Mouse (Mus musculus) heart, embryonic 14.5 days (tissue): Measurements from ENCODE around the gene Mrpl38. TPM values are rescaled to one million over a fixed set of nuclear protein-coding genes. Genes with fewer than 3 reads are reported as not detected.

Experiments
- ATAC-seq: fragments of 200-750 bp; cut with Nextera tagmentation; 2 replicates; pipeline ENCODE4 v1.8.0; 2017; ENCODE audit warnings: low read depth, moderate TSS enrichment; ENCODE audit not compliant: insufficient number of reproducible peaks, insufficient read depth, low FRiP score
- H3K27ac ChIP-seq, 2 experiments: fragments of 200-500 bp in 1 of 2; fragments of 300-500 bp in 1 of 2; sonication (generic) in 1 of 2; replicated peaks in 1 of 2; 2 replicates each; pipeline ENCODE4 v1.5.1; 2012 to 2014; ENCODE audit warnings: low read depth in 2 of 2, low read length in 2 of 2, control low read depth in 1 of 2, mild to moderate bottlenecking in 1 of 2, mixed read lengths in 1 of 2; ENCODE audit not compliant: control insufficient read depth in 1 of 2, insufficient read depth in 1 of 2
- H3K27me3 ChIP-seq: fragments of 300-500 bp; sonication (generic); 2 replicates; pipeline ENCODE4 v1.6.1; 2014; ENCODE audit warnings: mild to moderate bottlenecking, low read length, control low read depth; ENCODE audit not compliant: control insufficient read depth, insufficient read depth
- H3K36me3 ChIP-seq: fragments of 300-500 bp; sonication (generic); 2 replicates; pipeline ENCODE4 v1.6.1; 2014; ENCODE audit warnings: mild to moderate bottlenecking, control low read depth, low read length, mixed read lengths; ENCODE audit not compliant: control insufficient read depth, insufficient read depth
- H3K4me1 ChIP-seq, 2 experiments: fragments of 200-500 bp in 1 of 2; fragments of 300-500 bp in 1 of 2; sonication (generic) in 1 of 2; 2 replicates each; pipeline ENCODE4 v1.6.1; 2012 to 2014; ENCODE audit warnings: low read length in 2 of 2, control low read depth in 1 of 2, mixed read lengths in 1 of 2; ENCODE audit not compliant: control insufficient read depth in 2 of 2, insufficient read depth in 2 of 2
- H3K4me2 ChIP-seq: fragments of 300-500 bp; sonication (generic); 2 replicates; pipeline ENCODE4 v1.6.1; 2014; ENCODE audit warnings: mild to moderate bottlenecking, low read length
- H3K4me3 ChIP-seq, 2 experiments: fragments of 200-500 bp in 1 of 2; fragments of 300-500 bp in 1 of 2; sonication (generic) in 1 of 2; 2 replicates each; pipeline ENCODE4 v1.5.1; 2012 to 2014; ENCODE audit warnings: low read length in 2 of 2, mild to moderate bottlenecking in 2 of 2, control low read depth in 1 of 2, low read depth in 1 of 2, moderate library complexity in 1 of 2; ENCODE audit not compliant: control insufficient read depth in 1 of 2, insufficient read depth in 1 of 2
- H3K9ac ChIP-seq: fragments of 300-500 bp; sonication (generic); 2 replicates; pipeline ENCODE4 v1.6.1; 2014; ENCODE audit warnings: mild to moderate bottlenecking, low read length
- H3K9me3 ChIP-seq: fragments of 300-500 bp; sonication (generic); 2 replicates; pipeline ENCODE4 v1.6.1; 2016; ENCODE audit warnings: low read length, control low read depth; ENCODE audit not compliant: control insufficient read depth
- WGBS: fragments of 180-500 bp; shearing (Covaris S2); extraction: QIAGEN DNeasy Blood & Tissue Kit; methylation state at CpG from one replicate; pipeline ENCODE4 v1.1.7; 2014; 5-methylcytosine and 5-hydroxymethylcytosine counted together
- polyA plus RNA-seq: library from polyadenylated mRNA; unstranded; fragments of >200 nt; fragmentation: Nextera tagmentation; extraction: Ambion mirVana; gene quantifications from 2 replicates; pipeline ENCODE4 v1.2.1, GENCODE M21; 2014

Mrpl38 gene
- polyA plus RNA-seq, 1 experiment from 2014 or later: 92.3 TPM

DNA sequence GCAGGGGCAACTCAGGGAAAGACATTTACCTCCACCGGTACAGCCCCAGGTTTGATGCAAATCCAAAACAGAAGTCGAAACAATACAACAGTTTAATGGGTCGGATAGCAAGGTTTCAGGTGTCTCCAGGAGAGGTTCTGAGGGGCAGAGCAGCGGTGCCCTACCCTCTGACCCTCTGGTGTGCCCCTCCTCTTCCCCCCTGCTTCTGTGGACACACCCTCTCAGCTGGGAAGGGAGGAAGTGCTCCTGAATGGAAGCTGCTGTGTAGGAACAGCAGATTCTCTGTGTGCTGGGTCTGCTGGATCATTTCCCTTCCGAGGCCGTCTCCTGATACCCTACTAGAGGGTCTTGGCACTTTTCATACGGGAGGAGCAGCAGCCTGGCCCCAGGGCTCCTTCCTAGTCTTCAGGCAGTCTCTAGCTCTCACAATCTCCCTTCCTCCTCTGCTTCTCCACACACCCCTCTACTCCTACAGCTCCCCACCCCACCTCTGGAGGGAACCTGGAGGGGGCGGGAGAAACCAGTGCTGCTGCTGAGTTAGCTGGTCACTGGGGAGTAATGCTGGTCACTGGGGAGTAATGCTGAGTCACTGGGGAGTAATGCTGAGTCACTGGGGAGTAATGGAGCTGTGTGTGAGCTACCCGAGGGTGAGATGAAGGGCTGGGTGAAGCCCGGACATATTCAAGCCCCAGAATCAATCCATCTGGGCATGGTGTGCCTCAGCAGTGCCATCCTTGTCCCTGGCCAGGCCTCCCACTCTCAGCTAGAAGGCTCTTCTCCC lies 3.7 kb upstream of the Mrpl38 start:
- Histone ChIP-seq H3K27me3 (no peaks in the 10 kb centered on the region), H3K36me3 (peaks cover 55% of the 10 kb centered on the region), H3K27ac (no peak overlapping the region), H3K4me1 (peaks cover 6 to 10% of the 10 kb centered on the region in 2 experiments), H3K9me3 (no peaks in the 10 kb centered on the region), H3K4me3 (no peak overlapping the region), H3K4me2 (no peak overlapping the region), H3K9ac (no peak overlapping the region)
- WGBS: 60% methylated on average over 10 of the region's 10 CpGs
- no peak for ATAC-seq

DNA sequence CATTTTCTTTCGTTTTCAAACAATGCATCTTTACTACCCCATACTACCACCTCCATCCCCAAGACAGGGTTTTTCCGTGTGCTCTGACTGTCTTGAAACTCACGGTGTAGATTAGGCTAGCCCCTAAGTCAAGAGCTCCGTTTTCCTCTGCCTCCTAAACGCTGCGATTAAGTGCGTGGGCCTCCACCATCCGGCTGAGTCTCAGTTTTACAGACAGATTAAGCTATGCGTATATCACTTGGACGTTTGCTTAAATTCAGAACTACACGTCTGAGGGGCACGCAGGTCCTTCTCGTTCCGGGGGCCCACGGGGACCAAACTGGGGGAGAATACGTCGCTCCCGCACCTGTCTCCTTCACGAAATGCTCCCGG lies 586 bp downstream of the Mrpl38 start:
- H3K36me3 ChIP-seq: peaks cover 49% of the 10 kb centered on the region
- peak; percentile 0; the same call in 1 of the 2 replicates for ATAC-seq
- peaks cover 6 to 10% of the 10 kb centered on the region in 2 experiments for H3K4me1 ChIP-seq
- H3K4me3 ChIP-seq: peak overlapping the region; percentile 73 to 76
- no peaks in the 10 kb centered on the region for H3K9me3 ChIP-seq
- 1% methylated on average over 20 of the region's 20 CpGs for WGBS
- H3K4me2 ChIP-seq: peak overlapping the region; percentile 76
- peak overlapping the region; percentile 83 for H3K9ac ChIP-seq
- no peaks in the 10 kb centered on the region for H3K27me3 ChIP-seq
- peak overlapping the region; percentile 38 to 69 for H3K27ac ChIP-seq

DNA sequence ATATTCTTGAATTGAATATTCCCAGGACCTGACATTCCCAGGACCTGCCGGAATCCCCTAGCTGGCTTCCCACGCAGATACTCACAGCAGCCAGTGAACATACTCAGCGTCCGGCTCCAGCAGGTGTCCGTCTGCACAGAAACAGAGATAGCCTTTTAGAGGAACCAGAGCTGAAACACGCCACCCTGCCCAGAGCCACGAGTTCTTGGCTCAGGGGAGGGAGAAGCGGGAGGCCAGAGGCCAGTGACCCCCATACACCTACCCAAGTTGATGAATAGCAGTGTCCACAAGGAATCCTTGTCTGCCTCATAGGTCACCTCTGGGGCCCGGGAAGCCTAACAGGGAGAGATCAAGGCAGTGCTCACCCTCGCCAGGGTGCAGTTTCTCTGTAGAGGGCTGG lies 4.5 kb downstream of the Mrpl38 start:
- no peak overlapping the region for H3K4me2 ChIP-seq
- no peaks in the 10 kb centered on the region for H3K27me3 ChIP-seq
- no peaks in the 10 kb centered on the region for H3K9me3 ChIP-seq
- no peak overlapping the region for H3K9ac ChIP-seq
- 73% methylated on average over 10 of the region's 10 CpGs for WGBS
- peaks cover 14 to 25% of the 10 kb centered on the region in 2 experiments for H3K4me1 ChIP-seq
- no peak overlapping the region for H3K27ac ChIP-seq
- ATAC-seq: no peak
- no peak overlapping the region for H3K4me3 ChIP-seq
- peaks cover 55% of the 10 kb centered on the region for H3K36me3 ChIP-seq

DNA sequence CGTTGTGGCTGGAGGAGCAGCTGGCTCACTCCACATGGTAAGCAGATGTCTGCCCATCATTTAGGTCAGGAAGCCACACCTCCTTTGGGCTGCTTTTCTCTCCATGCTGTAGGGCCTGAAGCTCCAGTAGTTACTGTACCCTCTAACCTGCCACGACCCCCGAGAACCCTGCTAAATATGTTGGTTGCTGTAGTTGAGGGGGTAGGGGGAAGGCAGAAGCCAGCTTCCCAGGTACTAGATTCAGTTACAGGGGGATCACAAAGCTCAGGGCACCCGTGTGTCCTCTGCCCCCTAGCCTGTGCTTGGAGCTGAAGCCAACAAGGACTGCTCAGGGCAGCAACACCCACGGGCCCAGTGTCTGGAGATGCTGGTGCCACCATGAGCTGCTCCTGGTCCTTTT lies 5.2 kb downstream of the Mrpl38 start:
- no peaks in the 10 kb centered on the region for H3K27me3 ChIP-seq
- H3K9ac ChIP-seq: no peak overlapping the region
- H3K9me3 ChIP-seq: no peaks in the 10 kb centered on the region
- WGBS: 75% methylated on average over 5 of the region's 5 CpGs
- H3K4me1 ChIP-seq: peaks cover 13 to 24% of the 10 kb centered on the region in 2 experiments
- no peak for ATAC-seq
- H3K36me3 ChIP-seq: peaks cover 55% of the 10 kb centered on the region
- H3K4me2 ChIP-seq: no peak overlapping the region
- H3K27ac ChIP-seq: no peak overlapping the region
- H3K4me3 ChIP-seq: no peak overlapping the region

DNA sequence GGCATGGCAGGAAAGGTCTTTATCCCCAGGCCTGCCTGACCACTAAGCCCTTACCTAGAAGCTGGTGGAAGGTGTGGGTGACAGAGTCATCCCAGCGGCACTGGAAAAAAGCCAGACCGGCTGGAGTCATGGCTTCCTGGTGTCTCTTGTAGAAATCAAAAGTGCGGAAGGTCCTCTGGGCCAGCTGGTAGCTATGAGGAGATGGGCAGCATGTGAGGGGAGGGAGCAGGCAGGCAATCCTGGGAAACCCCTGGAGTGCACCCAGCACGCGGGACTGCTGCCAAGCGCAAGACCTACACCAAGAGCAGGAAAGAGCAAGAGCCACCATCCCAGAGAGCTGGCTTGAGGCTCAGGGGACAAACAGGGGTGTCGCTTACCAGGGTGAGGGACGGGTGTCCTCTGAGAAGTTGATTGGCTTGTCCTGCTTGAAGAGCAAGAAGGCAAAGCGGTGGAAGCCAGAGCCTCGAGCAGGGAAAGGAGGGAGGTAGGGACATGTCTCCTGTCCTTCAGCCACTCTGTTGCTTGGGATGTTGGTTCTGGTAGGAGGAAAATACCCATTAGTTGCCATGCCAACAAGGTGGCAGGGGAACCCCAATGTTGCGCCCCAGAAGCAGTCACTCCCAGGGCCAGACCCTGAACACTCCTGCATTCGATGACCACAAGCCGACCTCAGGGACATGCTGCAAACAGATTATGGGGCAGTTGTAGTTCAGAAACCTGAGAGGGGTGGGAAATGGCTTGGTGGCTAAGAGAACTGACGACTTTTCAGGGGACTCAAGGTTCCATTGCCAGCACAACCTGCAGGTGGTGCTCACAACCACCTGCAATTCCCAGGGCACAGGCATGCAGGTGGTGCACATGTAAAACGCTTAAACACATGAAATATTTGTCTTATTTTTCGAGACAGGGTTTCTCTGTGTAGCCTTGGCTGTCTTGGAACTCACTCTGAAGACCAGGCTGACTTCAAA lies 6.0 kb downstream of the Mrpl38 start:
- H3K4me3 ChIP-seq: no peak overlapping the region
- 81% methylated on average over 16 of the region's 16 CpGs for WGBS
- ATAC-seq: no peak
- H3K9ac ChIP-seq: no peak overlapping the region
- peaks cover 60% of the 10 kb centered on the region for H3K36me3 ChIP-seq
- H3K4me1 ChIP-seq: peaks cover 13 to 24% of the 10 kb centered on the region in 2 experiments
- no peaks in the 10 kb centered on the region for H3K27me3 ChIP-seq
- no peaks in the 10 kb centered on the region for H3K9me3 ChIP-seq
- no peak overlapping the region for H3K4me2 ChIP-seq
- no peak overlapping the region for H3K27ac ChIP-seq

DNA sequence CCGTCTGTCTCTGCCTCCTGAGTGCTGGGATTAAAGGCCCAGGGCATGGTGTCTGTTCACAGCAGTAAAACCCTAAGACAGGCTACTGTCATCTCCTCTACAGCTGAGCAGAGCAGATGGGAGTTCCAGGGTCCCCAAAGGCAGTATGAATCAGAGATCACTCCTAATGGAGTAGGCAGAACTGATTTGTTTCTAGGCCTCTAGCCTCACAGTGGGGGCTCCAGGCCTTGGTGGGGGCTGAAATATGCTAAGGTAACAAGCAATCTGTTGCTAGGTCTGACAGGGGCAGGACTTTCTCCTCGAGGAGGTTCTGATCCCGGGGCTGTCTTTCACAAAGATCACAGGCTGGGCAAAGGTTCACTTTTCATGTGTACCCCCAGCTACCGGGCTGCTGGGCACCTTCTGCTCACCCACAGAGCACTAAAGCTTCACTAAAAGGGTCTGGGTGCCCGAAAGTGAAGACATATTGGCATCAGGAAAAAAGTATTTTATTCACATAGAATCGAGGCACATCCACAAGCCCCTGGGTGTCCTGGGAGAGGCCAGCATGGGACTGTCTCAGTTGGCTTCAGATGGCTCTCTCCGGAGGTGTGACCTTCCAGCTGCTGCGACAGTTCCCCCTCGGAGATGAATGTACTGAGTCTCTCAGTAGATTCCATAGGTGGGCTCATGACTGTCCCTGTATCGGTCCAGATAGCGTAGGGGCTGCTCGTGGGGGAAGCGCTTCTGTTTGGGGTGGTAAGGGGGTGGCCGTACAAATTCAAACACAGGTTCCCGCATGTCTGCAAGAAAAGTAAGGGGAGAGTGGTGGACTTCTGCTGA lies 7.1 kb downstream of the Mrpl38 start:
- ATAC-seq: no peak
- WGBS: 79% methylated on average over 15 of the region's 15 CpGs
- H3K4me1 ChIP-seq: peaks cover 17 to 31% of the 10 kb centered on the region in 2 experiments

More for the DNA sequence above, 7.1 kb downstream of the Mrpl38 start:
- Histone ChIP-seq H3K9me3 (no peaks in the 10 kb centered on the region), H3K4me2 (peak overlapping the region; percentile 75), H3K27ac (peak overlapping the region; percentile 81 to 88), H3K27me3 (no peaks in the 10 kb centered on the region), H3K36me3 (peaks cover 53% of the 10 kb centered on the region), H3K4me3 (peak overlapping the region; percentile 57 to 63), H3K9ac (peak overlapping the region; percentile 81)
